Mouse (Mus musculus): ENCODE results near the gene Peak1. TPM values are rescaled to one million over a fixed set of nuclear protein-coding genes. Genes with fewer than 3 reads are reported as not detected.

Peak1 gene
- polyA plus RNA-seq, 1 experiment = 13.0 TPM

- no peaks in the 10 kb centered on the region for H3K36me3 ChIP-seq (ENCODE audit: control insufficient read depth, insufficient read depth, low read length)
- TF ChIP-seq CTCF (IDR thresholded peaks at IDR 0.05; ENCODE audit: extremely low read depth, insufficient read length, insufficient replicate concordance, low read depth, low read length) = no peak
- TF ChIP-seq POLR2A (IDR thresholded peaks at IDR 0.05; ENCODE audit: low read depth, low read length) = no peak
Measured at GRCm38 (mm10) chr9:56415393-56415792, 2.5 kb downstream of the Peak1 start.

GRCm38 (mm10) chr9:56414322-56414721 lies 3.5 kb downstream of the Peak1 start:
- Histone ChIP-seq H3K27me3 (ENCODE audit: control insufficient read depth, insufficient read depth, low read length) (no peaks in the 10 kb centered on the region), H3K4me3 (ENCODE audit: low read depth, low read length) (no peak overlapping the region), H3K4me1 (ENCODE audit: control insufficient read depth, insufficient read depth, insufficient read length, low read length) (no peaks in the 10 kb centered on the region), H3K27ac (ENCODE audit: insufficient read depth, low read depth, low read length) (no peak overlapping the region), H3K36me3 (ENCODE audit: control insufficient read depth, insufficient read depth, low read length) (no peaks in the 10 kb centered on the region)
- no peak for TF ChIP-seq CTCF (IDR thresholded peaks at IDR 0.05; ENCODE audit: extremely low read depth, insufficient read length, insufficient replicate concordance, low read depth, low read length)
- TF ChIP-seq POLR2A (IDR thresholded peaks at IDR 0.05; ENCODE audit: low read depth, low read length) = no peak

More at GRCm38 (mm10) chr9:56415393-56415792, 2.5 kb downstream of the Peak1 start:
- whole genome bisulfite sequencing = 38% methylated on average over 1 of the region's 1 CpGs
- Histone ChIP-seq H3K27ac (ENCODE audit: insufficient read depth, low read depth, low read length) (no peak overlapping the region), H3K27me3 (ENCODE audit: control insufficient read depth, insufficient read depth, low read length) (no peaks in the 10 kb centered on the region), H3K4me3 (ENCODE audit: low read depth, low read length) (no peak overlapping the region), H3K4me1 (ENCODE audit: control insufficient read depth, insufficient read depth, insufficient read length, low read length) (no peaks in the 10 kb centered on the region)

GRCm38 (mm10) chr9:56412716-56413115 lies 5.2 kb downstream of the Peak1 start:
- no peak overlapping the region for H3K27ac ChIP-seq (ENCODE audit: insufficient read depth, low read depth, low read length)
- H3K27me3 ChIP-seq (ENCODE audit: control insufficient read depth, insufficient read depth, low read length) = no peaks in the 10 kb centered on the region
- H3K4me1 ChIP-seq (ENCODE audit: control insufficient read depth, insufficient read depth, insufficient read length, low read length) = no peaks in the 10 kb centered on the region
- WGBS = 75% methylated on average over 1 of the region's 1 CpGs
- TF ChIP-seq POLR2A (IDR thresholded peaks at IDR 0.05; ENCODE audit: low read depth, low read length) (no peak), CTCF (IDR thresholded peaks at IDR 0.05; ENCODE audit: extremely low read depth, insufficient read length, insufficient replicate concordance, low read depth, low read length) (no peak)
- H3K36me3 ChIP-seq (ENCODE audit: control insufficient read depth, insufficient read depth, low read length) = no peaks in the 10 kb centered on the region
- H3K4me3 ChIP-seq (ENCODE audit: low read depth, low read length) = no peak overlapping the region

GRCm38 (mm10) chr9:56409928-56410327 lies 7.9 kb downstream of the Peak1 start:
- no peak overlapping the region for H3K4me3 ChIP-seq (ENCODE audit: low read depth, low read length)
- 84% methylated on average over 2 of the region's 2 CpGs for WGBS
- no peaks in the 10 kb centered on the region for H3K36me3 ChIP-seq (ENCODE audit: control insufficient read depth, insufficient read depth, low read length)
- H3K4me1 ChIP-seq (ENCODE audit: control insufficient read depth, insufficient read depth, insufficient read length, low read length) = no peaks in the 10 kb centered on the region
- TF ChIP-seq CTCF (IDR thresholded peaks at IDR 0.05; ENCODE audit: extremely low read depth, insufficient read length, insufficient replicate concordance, low read depth, low read length) (no peak), POLR2A (IDR thresholded peaks at IDR 0.05; ENCODE audit: low read depth, low read length) (no peak)
- no peaks in the 10 kb centered on the region for H3K27me3 ChIP-seq (ENCODE audit: control insufficient read depth, insufficient read depth, low read length)
- no peak overlapping the region for H3K27ac ChIP-seq (ENCODE audit: insufficient read depth, low read depth, low read length)

- 36% methylated on average over 4 of the region's 4 CpGs for WGBS
- no peaks in the 10 kb centered on the region for H3K36me3 ChIP-seq (ENCODE audit: control insufficient read depth, insufficient read depth, low read length)
- no peak overlapping the region for H3K4me3 ChIP-seq (ENCODE audit: low read depth, low read length)
- H3K27me3 ChIP-seq (ENCODE audit: control insufficient read depth, insufficient read depth, low read length) = no peaks in the 10 kb centered on the region
- H3K27ac ChIP-seq (ENCODE audit: insufficient read depth, low read depth, low read length) = no peak overlapping the region
- TF ChIP-seq POLR2A (IDR thresholded peaks at IDR 0.05; ENCODE audit: low read depth, low read length) (no peak), CTCF (IDR thresholded peaks at IDR 0.05; ENCODE audit: extremely low read depth, insufficient read length, insufficient replicate concordance, low read depth, low read length) (no peak)
- no peaks in the 10 kb centered on the region for H3K4me1 ChIP-seq (ENCODE audit: control insufficient read depth, insufficient read depth, insufficient read length, low read length)
Measured at GRCm38 (mm10) chr9:56404619-56405018, 13.2 kb downstream of the Peak1 start.

GRCm38 (mm10) chr9:56396306-56396705 lies 21.6 kb downstream of the Peak1 start:
- 63% methylated on average over 1 of the region's 1 CpGs for WGBS

GRCm38 (mm10) chr9:56392857-56393256 lies 25.0 kb downstream of the Peak1 start:
- H3K27me3 ChIP-seq (ENCODE audit: control insufficient read depth, insufficient read depth, low read length) = no peaks in the 10 kb centered on the region

More at GRCm38 (mm10) chr9:56396306-56396705, 21.6 kb downstream of the Peak1 start:
- Histone ChIP-seq H3K36me3 (ENCODE audit: control insufficient read depth, insufficient read depth, low read length) (no peaks in the 10 kb centered on the region), H3K27me3 (ENCODE audit: control insufficient read depth, insufficient read depth, low read length) (no peaks in the 10 kb centered on the region), H3K27ac (ENCODE audit: insufficient read depth, low read depth, low read length) (no peak overlapping the region), H3K4me3 (ENCODE audit: low read depth, low read length) (no peak overlapping the region), H3K4me1 (ENCODE audit: control insufficient read depth, insufficient read depth, insufficient read length, low read length) (no peaks in the 10 kb centered on the region)
- TF ChIP-seq POLR2A (IDR thresholded peaks at IDR 0.05; ENCODE audit: low read depth, low read length) (no peak), CTCF (IDR thresholded peaks at IDR 0.05; ENCODE audit: extremely low read depth, insufficient read length, insufficient replicate concordance, low read depth, low read length) (no peak)

More at GRCm38 (mm10) chr9:56392857-56393256, 25.0 kb downstream of the Peak1 start:
- TF ChIP-seq CTCF (IDR thresholded peaks at IDR 0.05; ENCODE audit: extremely low read depth, insufficient read length, insufficient replicate concordance, low read depth, low read length) = no peak
- TF ChIP-seq POLR2A (IDR thresholded peaks at IDR 0.05; ENCODE audit: low read depth, low read length) = no peak
- Histone ChIP-seq H3K4me1 (ENCODE audit: control insufficient read depth, insufficient read depth, insufficient read length, low read length) (no peaks in the 10 kb centered on the region), H3K4me3 (ENCODE audit: low read depth, low read length) (no peak overlapping the region), H3K27ac (ENCODE audit: insufficient read depth, low read depth, low read length) (no peak overlapping the region), H3K36me3 (ENCODE audit: control insufficient read depth, insufficient read depth, low read length) (no peaks in the 10 kb centered on the region)
- 88% methylated on average over 3 of the region's 3 CpGs for WGBS

Measured in small intestine, adult 2 months (tissue).